Mouse (Mus musculus) layer of hippocampus, adult 6 months (tissue): ENCODE data around the gene Hhatl. TPM values are rescaled to one million over a fixed set of nuclear protein-coding genes. Genes with fewer than 3 reads are reported as not detected.

ENCODE experiments used
- long read RNA-seq, 2 experiments: library from polyadenylated mRNA; unstranded; transcript quantifications; one replicate each; pipeline ENCODE4 v2.0.0; 2019 to 2020
- polyA plus RNA-seq: library from polyadenylated mRNA; unstranded; fragments of <200 nt; fragmentation: Nextera tagmentation; gene quantifications from 2 replicates; pipeline ENCODE4 v1.2.3, GENCODE M21; 2021

Hhatl gene
- polyA plus RNA-seq: 11.8 and 12.8 TPM in 2 replicates
- long read RNA-seq, experiment 1, transcript Hhatl-201 (12 exons, 1,870 nt): major isoform, 14 of 22 reads
- long read RNA-seq, experiment 1, partial matches to known transcripts: 5 of 22 reads
- long read RNA-seq, experiment 1, other reads (novel, unspliced or antisense): 3 of 22 reads
- long read RNA-seq, experiment 2, transcript Hhatl-201 (12 exons, 1,870 nt): major isoform, 43 of 66 reads
- long read RNA-seq, experiment 2, partial matches to known transcripts: 5 of 66 reads
- long read RNA-seq, experiment 2, other reads (novel, unspliced or antisense): 18 of 66 reads

DNA sequence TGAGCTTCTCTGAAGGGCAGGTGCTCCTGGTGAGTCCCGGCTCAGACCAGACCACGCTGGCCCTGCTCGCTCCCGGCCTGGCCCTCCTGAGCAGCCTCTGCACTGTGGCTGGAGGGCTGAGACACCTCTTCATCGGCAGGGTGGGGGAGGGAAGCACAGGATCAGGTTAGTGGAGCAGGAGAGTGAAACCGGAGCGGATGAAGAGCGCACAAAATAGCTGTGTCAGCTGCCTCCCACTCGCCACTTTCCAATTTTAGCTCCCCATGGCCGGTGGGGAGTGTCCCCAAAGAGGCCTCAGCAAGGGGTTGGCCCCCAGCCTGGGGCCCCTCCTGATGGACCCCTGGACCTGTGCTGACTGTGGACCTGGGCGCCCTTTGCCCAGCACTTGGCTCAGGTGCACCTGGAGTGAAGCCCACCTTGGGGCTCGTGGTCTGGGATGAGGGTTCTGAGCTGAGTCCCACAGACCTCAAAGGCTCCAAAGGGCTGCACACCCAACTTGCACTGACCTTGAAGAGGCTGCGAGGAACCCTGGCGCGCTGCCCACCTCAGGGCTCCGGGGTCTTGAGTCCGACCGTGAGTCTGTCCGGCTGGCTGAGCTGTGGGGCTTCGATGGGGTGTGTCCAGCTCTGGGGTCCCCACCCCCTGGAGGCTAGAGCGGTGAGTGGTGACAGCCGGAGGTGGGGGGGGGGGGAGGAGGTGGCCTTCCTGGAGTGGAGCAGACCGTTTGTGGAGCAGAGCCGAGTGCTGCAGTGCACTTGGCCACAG is at the start of gene Hhatl:
TSS of gene Hhatl (minus strand) at position 751 of the 765 bp plus-strand sequence.

DNA sequence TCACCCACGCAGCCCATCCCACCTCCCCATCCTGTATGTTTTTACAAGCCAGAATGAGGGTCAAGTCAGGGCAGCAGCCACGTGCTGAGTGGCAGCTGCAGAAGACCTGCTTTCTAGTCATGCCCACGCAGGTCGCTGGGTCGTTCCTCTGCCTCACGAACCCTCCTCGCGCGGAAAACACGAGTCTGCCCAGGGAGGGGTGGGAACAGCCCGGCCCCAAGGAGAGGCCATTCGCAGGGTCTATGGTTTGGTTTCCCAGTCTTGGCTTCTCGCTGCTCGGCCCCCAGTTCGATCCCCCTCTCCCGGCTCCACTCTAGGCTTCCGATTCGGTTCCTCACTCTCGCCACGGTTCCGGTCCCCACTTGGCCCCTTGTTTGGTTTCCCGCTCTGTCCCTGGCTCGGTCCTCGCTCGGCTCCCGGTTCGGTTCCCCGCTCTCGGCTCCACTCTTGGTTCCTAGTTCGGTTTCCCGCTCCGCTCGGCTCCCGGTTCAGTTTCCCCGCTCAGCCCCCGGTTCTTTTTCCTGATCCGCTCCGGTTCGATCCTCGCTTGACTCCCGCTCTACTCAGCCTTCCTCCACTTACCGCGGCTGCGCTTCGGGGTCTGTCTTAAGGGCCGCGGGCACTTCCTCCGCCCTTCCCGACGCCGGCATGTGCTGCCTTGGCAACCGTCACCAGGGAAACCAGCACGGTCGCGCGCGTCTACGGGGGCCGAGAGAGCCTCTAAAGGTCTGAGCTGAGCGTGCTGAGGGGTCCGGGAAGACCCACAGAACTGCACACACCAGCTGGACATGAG is 46.7 kb upstream of the Hhatl start, which contains the start of gene Ccdc13:
TSS of gene Ccdc13 (minus strand) at position 633 of the 793 bp plus-strand sequence.

DNA sequence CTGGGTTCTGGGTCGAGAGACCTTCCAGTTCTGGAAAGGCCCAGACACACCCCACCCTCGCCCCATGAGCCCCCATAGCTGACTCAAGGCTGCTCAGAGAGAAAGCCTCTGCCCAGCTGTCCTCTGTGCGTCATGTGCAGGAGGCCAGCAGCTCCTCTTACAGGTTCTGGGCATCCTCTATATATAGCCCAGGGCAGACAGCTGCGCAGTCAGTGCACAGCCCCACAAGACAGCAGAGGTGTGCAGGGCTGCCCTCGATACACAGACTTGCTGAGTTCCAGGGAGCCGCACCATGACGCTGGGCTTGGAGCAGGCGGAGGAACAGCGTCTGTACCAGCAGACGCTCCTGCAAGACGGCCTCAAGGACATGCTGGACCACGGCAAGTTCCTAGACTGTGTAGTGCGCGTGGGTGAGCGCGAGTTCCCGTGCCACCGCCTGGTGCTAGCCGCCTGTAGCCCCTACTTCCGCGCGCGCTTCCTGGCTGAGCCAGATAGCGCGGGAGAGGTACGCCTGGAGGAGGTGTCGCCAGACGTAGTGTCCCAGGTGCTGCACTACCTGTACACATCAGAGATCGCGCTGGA is 14.7 kb downstream of the Hhatl start, which contains the start of gene Klhl40:
TSS of gene Klhl40 (plus strand) at position 124 of the 582 bp plus-strand sequence.

DNA sequence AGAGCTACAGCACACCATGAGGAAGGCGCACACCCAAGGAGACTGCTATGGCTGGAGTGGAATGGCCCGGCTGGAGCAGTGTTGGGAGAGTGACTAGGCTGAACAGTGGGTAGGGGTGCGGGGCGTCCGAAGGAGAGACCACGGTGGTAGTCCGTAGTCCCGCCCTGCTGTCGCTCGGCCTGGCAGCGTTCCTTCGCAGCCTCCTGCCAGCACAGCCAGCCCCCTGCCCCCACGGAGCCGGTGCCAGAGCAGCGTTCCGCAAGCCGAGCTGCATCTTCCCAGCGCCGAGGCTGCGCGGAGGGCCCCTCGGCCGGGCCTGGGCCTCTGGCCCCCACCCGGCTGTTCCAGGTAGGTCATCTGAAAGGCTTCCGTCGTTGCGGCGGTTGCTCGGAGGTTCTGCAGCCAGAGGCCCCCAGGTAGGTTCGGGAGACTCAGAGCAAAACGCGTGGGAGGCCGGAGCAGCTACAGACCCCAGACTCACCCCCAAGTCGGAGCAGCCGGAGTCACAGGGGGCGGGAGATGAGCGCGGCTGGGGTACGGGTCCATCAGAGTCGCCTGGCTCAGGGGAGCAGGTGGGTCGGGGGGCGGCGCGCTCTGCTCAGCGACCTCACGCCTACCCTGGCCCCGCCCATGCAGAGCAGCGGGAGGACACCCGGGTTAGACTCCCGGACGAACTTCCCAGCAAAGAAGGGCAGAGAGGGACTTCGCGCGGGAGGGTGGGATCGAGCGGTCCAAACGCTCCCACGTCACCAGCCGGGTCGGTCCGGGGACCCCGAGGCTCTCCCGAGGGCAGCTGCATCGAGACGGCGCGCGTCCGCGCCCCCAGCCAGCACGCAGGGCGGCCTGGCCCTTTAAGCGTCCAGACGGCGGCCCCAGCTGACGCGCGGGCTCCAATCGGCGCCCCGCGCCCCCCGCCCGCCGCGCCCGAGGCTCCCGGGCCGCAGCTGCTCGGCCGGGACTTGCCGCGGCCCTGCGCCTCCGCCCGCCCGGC is 32.9 kb downstream of the Hhatl start, which contains the start of gene Zfp651:
TSS of gene Zfp651 (plus strand) at position 240 of the 991 bp plus-strand sequence.

Other genes starting within 250 kb of the Hhatl start
- gene Lyzl4, start 150.4 kb downstream of the Hhatl start, polyA plus RNA-seq: 0.65 and 1.2 TPM in 2 replicates
- 1.3 and 1.4 TPM in 2 replicates for gene Vipr1, start 149.8 kb downstream of the Hhatl start, polyA plus RNA-seq
- 6.5 and 7.4 TPM in 2 replicates for gene Sec22c, start 87.0 kb downstream of the Hhatl start, polyA plus RNA-seq
- gene Ss18l2, start 82.2 kb downstream of the Hhatl start, polyA plus RNA-seq: 313 and 385 TPM in 2 replicates
- 18.0 and 18.4 TPM in 2 replicates for gene Nktr, start 73.3 kb downstream of the Hhatl start, polyA plus RNA-seq
- 5.8 and 7.2 TPM in 2 replicates for gene Zfp651, start 33.2 kb downstream of the Hhatl start, polyA plus RNA-seq
- 6.4 and 7.5 TPM in 2 replicates for gene Klhl40, start 14.9 kb downstream of the Hhatl start, polyA plus RNA-seq
- gene Ccdc13, start 47.0 kb upstream of the Hhatl start, polyA plus RNA-seq: 10.9 and 13.5 TPM in 2 replicates
- gene Higd1a, start 65.9 kb upstream of the Hhatl start, polyA plus RNA-seq: 261 and 275 TPM in 2 replicates
- 0.41 and 0.63 TPM in 2 replicates for gene Ackr2, start 105.8 kb upstream of the Hhatl start, polyA plus RNA-seq
- not detected in 2 replicates for gene Cyp8b1, start 123.8 kb upstream of the Hhatl start, polyA plus RNA-seq
- gene Fam198a, start 158.5 kb upstream of the Hhatl start, polyA plus RNA-seq: 3.9 and 4.1 TPM in 2 replicates
- gene Pomgnt2, start 204.6 kb upstream of the Hhatl start, polyA plus RNA-seq: 46.9 and 56.4 TPM in 2 replicates